Mouse (Mus musculus) kidney, postnatal 25 days (tissue): ENCODE data around the gene Myof.

Source experiments
- DNase-seq, 2 experiments: peaks; one replicate each; pipeline ENCODE4 v3.0.0; 2021; ENCODE audit warnings: mixed read lengths in 2 of 2

Myof gene

DNA sequence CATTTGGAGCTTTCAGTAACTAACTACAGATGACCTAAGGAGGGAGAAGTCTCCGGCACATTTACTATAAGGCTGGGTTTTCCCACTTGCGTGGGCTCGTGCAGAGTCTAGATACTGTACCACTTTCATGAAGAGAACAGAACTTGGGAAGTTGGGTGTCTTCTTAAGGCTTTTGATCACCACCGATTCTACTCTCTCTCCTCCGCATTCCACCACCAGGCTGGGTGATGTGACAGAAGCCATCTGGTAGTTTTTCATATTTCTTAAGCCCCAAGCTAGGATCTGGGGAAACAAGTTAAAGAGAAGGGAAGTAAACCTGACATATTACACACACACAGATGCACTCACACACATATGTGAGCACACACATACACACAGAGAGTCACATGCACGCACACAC is 108.7 kb downstream of the Myof start:
- no peak for DNase-seq

- peak; percentile 39 to 70 for DNase-seq
These were observed 111.2 kb downstream of the Myof start for GRCm38 (mm10) chr19:37932198-37932597.

DNA sequence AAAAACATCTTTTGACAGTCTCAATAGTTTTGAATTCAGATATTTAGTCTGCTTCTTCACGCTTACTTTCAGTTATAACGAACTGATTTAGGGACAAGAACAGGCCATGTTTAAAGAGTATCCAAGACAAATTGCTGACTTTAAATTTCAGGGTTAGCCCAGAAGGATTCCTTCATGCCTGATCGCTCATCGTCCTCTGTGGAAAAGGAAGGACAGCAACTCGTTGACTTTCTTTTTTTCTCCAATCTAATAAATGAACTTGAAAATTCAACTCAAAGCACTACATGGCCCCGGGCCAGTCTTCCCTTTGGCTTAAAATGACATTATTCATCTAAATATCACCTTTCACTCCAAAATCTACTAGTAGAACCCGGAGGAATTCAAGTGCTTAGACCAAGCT is 115.5 kb downstream of the Myof start:
- DNase-seq, result peak; percentile 50 to 52

DNA sequence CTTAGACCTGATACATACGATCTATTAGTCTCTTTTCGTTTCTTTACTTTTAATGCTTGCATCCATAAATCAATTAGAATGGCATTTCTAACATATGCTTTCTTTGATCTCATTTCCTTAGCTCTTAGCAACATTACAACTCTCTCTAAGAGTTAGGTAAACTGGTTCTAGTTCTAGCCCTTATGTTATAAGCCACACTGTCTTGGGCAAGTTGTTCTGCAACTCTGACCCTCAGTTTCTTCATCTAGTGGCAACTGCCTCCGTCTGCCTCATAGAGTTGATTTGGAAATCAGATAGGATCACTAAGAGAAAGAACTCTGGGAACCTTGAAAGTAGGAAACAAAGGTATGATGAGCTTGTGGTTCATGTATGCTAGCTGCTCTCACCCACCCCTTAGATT is 118.1 kb downstream of the Myof start:
- DNase-seq, result no peak

GRCm38 (mm10) chr19:37924266-37924665 is 119.1 kb downstream of the Myof start:
- peak; percentile 87 to 94 for DNase-seq

GRCm38 (mm10) chr19:37921098-37921497 is 122.3 kb downstream of the Myof start:
- DNase-seq, result no peak

GRCm38 (mm10) chr19:37918515-37918932 is 124.9 kb downstream of the Myof start:
- DNase-seq, result peak; percentile 43 to 73

DNA sequence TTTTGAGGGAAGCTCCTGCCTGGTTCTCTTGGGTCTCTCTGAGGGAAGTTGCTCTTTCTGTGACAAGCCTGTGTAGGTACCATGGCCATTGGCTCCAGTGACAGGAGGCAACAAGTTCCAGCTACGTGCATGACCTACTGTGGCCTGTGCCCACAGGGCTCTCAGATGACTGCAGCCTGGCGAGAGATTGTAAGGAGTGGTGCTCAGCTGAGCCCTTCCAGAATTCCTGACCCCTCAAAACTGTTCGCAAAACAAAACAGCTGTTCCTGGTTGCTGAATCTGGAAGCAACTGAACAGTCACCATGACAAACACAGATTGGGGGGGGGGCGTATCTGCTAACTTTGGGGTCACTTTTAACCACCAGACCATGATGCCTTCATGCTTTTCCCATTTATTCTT is 129.1 kb downstream of the Myof start:
- no peak for DNase-seq

- peak in 1 of 2 experiments; percentile 40 for DNase-seq
These were observed 130.9 kb downstream of the Myof start for GRCm38 (mm10) chr19:37912501-37912900.

- no peak for DNase-seq
These were observed 133.5 kb downstream of the Myof start for GRCm38 (mm10) chr19:37909830-37910261.

DNA sequence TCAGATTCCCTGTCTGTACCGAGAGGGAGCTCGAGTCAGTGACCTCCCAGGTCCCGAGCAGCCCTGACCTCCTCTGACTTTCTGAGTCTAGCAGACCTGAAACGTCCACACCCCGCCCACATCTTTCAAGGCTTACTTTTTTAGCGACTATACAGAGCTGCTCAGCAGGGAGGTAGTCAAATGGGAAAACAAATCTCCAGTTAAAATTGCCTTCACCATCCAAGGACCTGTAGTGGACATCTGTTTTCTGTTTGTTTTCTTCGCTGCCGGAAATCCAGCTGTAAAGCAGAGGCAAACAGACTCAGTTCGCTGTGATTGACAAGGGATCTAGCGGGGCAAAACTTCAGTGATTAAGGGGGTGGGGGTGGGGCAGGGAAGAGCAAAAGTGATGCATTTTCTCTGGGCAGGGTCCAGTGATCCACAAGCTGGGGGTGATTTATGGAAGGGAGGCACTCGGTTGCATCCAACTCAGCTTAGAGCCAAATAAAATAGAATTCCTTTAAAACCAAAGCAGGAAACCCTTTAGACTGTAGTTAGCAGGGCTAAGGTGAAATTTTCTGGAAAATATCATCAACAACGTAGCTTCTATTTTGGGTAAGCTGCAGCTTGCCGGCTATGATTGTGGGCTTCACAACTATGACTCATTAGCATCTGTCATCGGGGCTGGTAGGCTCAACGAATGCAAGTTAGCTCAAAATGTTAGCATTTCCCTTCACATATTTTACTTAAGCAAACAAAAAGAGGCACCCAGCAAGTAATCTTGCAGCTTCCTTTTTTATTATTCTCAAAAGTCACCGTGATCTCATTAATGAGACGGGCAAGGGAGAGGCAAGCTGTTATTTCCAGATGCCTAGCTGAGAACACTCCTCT is 135.7 kb downstream of the Myof start:
- no peak for DNase-seq

- no peak for DNase-seq
These were observed 136.5 kb downstream of the Myof start for GRCm38 (mm10) chr19:37906916-37907315.

DNA sequence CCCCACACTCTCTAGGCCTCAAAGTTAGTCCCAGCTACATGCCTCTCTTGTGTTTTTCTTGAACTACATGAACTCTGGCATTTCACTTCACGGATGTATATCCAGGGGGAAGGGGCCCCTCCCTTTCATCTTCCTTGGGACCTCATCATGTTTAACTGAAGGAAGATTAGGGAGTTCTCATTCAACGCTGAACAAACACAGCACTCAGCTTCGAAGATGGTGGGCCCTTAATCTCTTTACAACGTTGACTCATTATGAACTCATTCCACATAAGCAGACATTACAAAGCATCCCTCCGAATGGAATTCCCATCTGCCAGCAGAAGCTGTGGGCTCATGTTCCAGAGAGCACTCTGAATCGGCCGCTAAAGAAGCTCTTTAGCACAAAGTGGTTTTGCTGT is 147.3 kb downstream of the Myof start:
- DNase-seq, result no peak

- DNase-seq, result no peak
These were observed 152.4 kb downstream of the Myof start for GRCm38 (mm10) chr19:37891006-37891405.

- peak; percentile 56 to 79 for DNase-seq
These were observed 156.8 kb downstream of the Myof start for GRCm38 (mm10) chr19:37886355-37887120.

GRCm38 (mm10) chr19:37881431-37882081 is 161.8 kb downstream of the Myof start:
- no peak for DNase-seq

- DNase-seq, result peak; percentile 42 to 77
These were observed 165.7 kb downstream of the Myof start for GRCm38 (mm10) chr19:37877511-37878167.

DNA sequence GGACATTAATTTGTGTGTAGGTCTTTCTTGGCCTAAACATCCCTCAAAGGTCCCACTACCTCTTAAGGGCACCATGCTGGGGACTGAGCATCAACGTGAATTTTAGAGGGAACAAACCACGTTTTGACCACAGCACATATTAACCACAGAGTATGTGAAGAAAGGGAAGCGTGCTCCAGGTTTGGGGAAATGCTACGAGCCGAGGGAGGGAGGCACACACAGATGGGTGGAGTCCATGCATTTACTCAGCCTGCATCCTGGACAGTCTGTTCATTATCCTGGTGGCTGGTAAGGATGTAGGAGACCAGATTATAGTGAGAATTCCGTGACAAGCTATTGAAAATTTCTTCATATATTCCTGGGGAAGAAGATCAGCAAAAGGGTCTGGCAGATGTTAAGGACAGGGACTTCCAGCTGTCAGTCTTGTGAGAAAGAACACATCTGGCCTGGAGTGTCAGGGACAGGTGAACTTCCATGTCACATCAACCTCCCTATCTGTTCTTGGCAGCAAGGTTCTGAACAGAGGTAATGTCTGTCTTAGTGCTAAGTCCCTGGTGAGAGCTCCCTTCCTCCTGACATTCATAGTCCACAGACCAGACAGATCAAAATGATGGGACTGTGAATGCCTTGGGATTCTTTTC is 166.7 kb downstream of the Myof start:
- DNase-seq, result no peak

- DNase-seq, result no peak
These were observed 169.9 kb downstream of the Myof start for GRCm38 (mm10) chr19:37873499-37873898.

GRCm38 (mm10) chr19:37867592-37867991 is 175.8 kb downstream of the Myof start:
- no peak for DNase-seq

DNA sequence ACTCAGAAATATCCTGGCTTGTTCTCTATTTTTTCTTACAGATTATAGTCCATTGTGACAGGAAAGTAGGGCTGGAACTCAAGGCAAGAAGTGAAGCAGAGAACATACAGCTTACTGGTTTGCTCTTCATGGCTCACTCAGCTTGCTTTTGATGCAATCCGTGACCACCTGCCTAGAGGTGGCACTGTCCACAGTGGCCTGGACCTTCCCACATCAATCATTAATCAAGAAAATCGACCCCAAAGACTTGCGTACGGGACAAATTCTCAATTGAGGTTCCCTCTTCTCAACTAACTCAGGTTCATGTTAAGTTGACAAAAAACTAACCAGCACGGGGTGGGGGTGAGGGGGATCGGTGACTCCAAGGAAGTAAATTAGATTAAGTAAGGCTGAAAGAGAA is 176.4 kb downstream of the Myof start:
- no peak for DNase-seq

DNA sequence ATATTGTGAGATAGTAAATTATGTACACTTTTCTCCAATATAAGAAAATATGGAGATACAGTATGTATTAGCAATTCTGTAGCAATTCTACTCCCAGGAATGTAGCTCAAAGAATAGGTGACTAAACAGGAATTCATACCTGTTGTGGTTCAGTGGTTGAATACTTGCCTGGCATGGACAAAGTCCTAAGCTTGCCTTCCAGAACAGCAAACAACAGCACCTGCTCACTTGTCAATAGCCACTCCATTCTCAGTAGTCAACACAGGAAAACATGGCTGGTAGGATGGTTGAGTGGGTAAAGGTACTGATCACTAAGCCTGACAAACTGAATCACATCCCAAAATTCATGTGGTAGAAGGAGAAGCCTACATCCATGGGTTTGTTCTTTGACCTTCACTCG is 182.2 kb downstream of the Myof start:
- no peak for DNase-seq
